Mouse (Mus musculus) adrenal gland, adult 10 weeks (tissue): ENCODE measurements around the gene Qrsl1. TPM values are rescaled to one million over a fixed set of nuclear protein-coding genes. Genes with fewer than 3 reads are reported as not detected.

Experiments used
- polyA plus RNA-seq: library from polyadenylated mRNA; stranded (reverse); fragments of 350-450 nt; fragmentation: Illumina TruSeq; extraction: RNeasy Lipid Tissue Mini Kit (QIAGEN cat#74804); gene quantifications from one replicate; pipeline ENCODE4 v1.2.3, GENCODE M21; 2014; ENCODE audit warnings: low read depth, low replicate concordance

Gene Qrsl1
- 16.8 TPM for polyA plus RNA-seq

DNA sequence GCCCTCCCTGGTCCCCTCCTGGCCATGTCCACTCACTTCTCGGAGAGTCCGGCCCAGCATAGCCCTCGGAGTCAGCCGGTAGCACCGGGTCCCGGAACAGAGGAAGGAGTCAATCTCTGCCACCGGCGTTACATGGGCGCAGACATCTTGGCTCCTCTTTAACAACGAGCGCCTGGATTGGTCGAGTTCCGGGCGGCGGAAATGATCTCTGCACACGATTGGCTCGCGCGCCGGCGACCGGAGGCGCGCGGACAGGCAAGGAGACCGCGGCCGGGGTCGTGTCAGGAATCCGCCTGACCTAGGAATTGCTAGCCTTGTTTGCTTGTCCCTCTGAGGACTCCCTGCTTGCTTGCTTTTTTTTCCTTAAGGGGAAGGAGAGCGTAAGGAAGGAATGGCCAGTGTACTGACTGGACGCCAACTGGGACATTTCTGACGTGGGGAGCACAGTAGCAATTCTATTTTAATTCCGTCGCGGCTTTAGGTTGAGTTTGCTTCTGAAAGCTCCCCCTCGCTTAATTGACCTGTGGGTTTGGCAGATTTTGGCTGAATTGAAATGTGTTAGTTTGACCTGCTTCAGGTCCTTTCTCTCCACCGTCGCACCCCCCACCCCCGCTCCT is at the start of gene Qrsl1, which contains the start of gene Rtn4ip1:
Gene Qrsl1, minus strand, starts transcription at position 168 of the 617 bp plus-strand sequence.
Gene Rtn4ip1, plus strand, starts transcription at position 230 of the 617 bp plus-strand sequence.

Other genes starting within 250 kb of the Qrsl1 start
- 19.1 TPM for gene Rtn4ip1, start 62 bp upstream of the Qrsl1 start, polyA plus RNA-seq
- gene Crybg1, start 247.1 kb upstream of the Qrsl1 start, polyA plus RNA-seq, result 0.82 TPM